Mouse (Mus musculus) midbrain, embryonic 15.5 days (tissue): ENCODE measurements around the gene Arhgdib. TPM values are rescaled to one million over a fixed set of nuclear protein-coding genes. Genes with fewer than 3 reads are reported as not detected.
A peak's percentile ranks its signal among the peaks of the same experiment; 100 is the strongest.
"Not testable (repeated sequence)": the region's sequence is repeated elsewhere in the genome, so short reads cannot be mapped to it uniquely, and the experiment has no call there.

Experiments
- ATAC-seq: fragments of 200-750 bp; cut with Nextera tagmentation; replicated peaks from 2 replicates; pipeline ENCODE4 v1.8.0; 2017; ENCODE audit warnings: moderate TSS enrichment
- H3K27ac ChIP-seq: fragments of 300-500 bp; sonication (generic); 2 replicates; pipeline ENCODE4 v1.5.1; 2015; ENCODE audit warnings: mild to moderate bottlenecking, inconsistent platforms
- H3K27me3 ChIP-seq: fragments of 300-500 bp; sonication (generic); replicated peaks from 2 replicates; pipeline ENCODE4 v1.6.1; 2015; ENCODE audit warnings: inconsistent platforms
- H3K36me3 ChIP-seq: fragments of 300-500 bp; sonication (generic); replicated peaks from 2 replicates; pipeline ENCODE4 v1.6.1; 2015; ENCODE audit warnings: inconsistent platforms
- H3K4me1 ChIP-seq: fragments of 300-500 bp; sonication (generic); 2 replicates; pipeline ENCODE4 v1.6.1; 2015; ENCODE audit warnings: inconsistent platforms
- H3K4me2 ChIP-seq: fragments of 300-500 bp; sonication (generic); 2 replicates; pipeline ENCODE4 v1.6.1; 2015; ENCODE audit warnings: inconsistent platforms, mild to moderate bottlenecking, moderate library complexity
- H3K4me3 ChIP-seq: fragments of 300-500 bp; sonication (generic); 2 replicates; pipeline ENCODE4 v1.5.1; 2015; ENCODE audit warnings: mild to moderate bottlenecking, inconsistent platforms
- H3K9ac ChIP-seq: fragments of 300-500 bp; sonication (generic); 2 replicates; pipeline ENCODE4 v1.6.1; 2015; ENCODE audit warnings: mild to moderate bottlenecking, inconsistent platforms
- H3K9me3 ChIP-seq: fragments of 300-500 bp; sonication (generic); 2 replicates; pipeline ENCODE4 v1.6.1; 2016; ENCODE audit warnings: inconsistent platforms
- WGBS: fragments of 180-500 bp; shearing (Covaris S2); methylation state at CpG from one replicate; pipeline ENCODE4 v1.1.7; 2015; ENCODE audit warnings: mixed read lengths; 5-methylcytosine and 5-hydroxymethylcytosine counted together
- polyA plus RNA-seq: library from polyadenylated mRNA; unstranded; fragments of >200 nt; fragmentation: Nextera tagmentation; extraction: Ambion mirVana; gene quantifications from 2 replicates; pipeline ENCODE4 v1.2.1, GENCODE M21; 2015

Arhgdib gene
- polyA plus RNA-seq: 15.3 and 16.4 TPM in 2 replicates

DNA sequence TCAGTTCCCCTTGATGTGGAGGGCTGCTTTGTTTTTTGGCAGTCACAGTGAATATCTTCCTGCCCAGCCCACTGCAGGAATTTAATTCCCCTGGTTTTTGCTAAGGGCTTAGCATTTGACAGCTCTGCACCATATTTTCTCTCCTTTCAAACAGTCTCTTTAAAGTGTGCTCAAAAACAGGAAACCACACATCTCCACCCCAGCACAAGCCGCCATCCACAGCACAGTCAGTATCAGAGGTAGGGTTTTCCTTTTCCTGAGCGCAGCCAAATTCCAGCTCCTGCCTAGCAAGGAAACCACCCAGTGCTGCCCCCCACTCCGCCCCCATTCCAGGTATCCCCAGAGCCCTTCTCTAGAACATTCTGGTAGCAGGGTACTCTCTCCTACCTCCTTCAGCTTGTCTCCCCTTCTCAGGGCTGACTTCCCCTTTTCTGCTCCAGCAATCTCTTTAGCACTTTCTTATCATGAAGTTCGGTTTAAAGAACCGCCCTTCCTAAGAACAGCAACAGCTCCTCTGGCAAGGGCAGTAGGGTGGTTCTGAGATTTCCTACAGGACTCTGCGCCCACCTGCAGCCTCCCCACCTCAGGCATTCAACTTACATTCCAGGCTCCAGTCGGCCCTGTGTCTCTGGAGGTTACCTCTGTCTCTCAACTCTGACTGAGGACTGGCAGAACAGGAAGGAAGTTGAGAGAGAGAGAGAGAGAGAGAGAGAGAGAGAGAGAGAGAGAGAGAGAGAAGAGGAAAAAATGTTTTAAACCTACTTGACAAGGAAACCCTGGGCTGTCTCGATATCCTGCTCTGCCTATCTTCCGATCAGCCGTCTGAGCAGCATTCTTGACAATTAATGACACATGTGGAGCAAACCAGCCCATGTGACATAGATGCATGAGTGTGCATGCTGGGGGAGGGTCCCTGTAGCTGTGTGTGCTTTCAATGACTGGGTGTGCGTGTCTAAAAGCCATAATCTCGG lies at the start of gene Arhgdib:
TSS of gene Arhgdib (minus strand) at position 849 of the 971 bp plus-strand sequence.
- no peaks in the 10 kb centered on the region for H3K27me3 ChIP-seq
- no peaks in the 10 kb centered on the region for H3K36me3 ChIP-seq
- H3K9ac ChIP-seq: no peak within 1 kb of the TSS
- no peak within 1 kb of the TSS for H3K27ac ChIP-seq
- WGBS: 64% methylated on average over 12 of the region's 12 CpGs
- H3K4me3 ChIP-seq: no peak within 1 kb of the TSS
- H3K4me2 ChIP-seq: no peak within 1 kb of the TSS
- ATAC-seq: no peak
- H3K4me1 ChIP-seq: no peaks in the 10 kb centered on the region
- H3K9me3 ChIP-seq: no peaks in the 10 kb centered on the region

DNA sequence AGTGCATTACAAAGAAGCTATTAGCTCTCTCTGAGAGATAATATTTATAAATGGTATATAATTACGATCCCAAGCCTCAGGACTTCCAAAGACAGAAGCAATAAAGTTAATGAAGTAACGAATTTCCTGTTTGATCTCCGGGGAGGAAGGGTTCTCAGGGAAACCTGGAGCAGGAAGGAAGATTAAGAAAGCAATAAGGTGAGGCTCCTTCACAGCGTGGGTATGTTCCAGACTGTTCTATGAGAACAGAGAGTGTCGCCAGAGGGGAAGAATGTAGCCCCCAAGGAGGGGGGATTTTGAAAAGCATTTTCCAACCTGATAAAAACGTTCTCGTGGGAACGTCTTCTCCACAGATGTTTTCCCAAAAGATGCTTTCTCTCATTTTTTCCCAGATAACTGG lies 48.9 kb upstream of the Arhgdib start:
- Histone ChIP-seq H3K4me1 (no peaks in the 10 kb centered on the region; the same call in 1 of the 2 replicates), H3K27ac (no peak overlapping the region), H3K9ac (no peak overlapping the region), H3K4me2 (no peak overlapping the region), H3K36me3 (no peaks in the 10 kb centered on the region), H3K9me3 (no peaks in the 10 kb centered on the region), H3K4me3 (no peak overlapping the region), H3K27me3 (no peaks in the 10 kb centered on the region)
- WGBS: 69% methylated on average over 8 of the region's 8 CpGs
- ATAC-seq: no peak

DNA sequence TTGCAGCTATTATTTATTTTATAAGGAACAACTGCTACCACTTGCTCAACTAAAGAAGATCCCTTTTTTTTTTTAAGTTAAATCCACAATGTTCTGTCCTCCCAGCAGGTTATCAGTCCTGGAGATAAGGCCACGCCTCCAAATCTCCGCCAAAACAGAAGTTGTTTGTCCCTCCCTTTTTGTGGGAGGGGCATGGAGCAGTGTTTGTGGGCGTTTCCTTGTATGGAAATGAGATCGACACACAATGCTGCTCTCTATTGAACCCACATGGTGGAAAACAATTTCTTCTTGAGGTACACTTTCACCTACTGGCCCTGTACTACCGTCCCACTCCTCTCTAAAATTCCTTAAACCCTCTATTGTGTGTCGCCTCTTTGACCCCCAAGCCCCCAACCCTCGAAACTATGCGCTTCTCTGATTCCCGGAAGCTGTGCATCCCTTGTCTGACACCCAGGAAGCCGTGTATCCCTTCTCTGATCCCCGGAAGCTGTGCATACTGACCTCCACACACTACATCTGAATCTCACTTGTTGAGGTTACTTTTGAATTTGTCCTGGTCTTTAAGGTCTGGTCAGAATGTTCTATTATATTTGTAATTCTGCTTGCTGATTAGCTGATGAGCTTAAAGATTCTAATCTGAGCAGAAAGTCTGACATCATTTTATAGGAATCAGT lies 48.3 kb upstream of the Arhgdib start:
- no peak for ATAC-seq
- Histone ChIP-seq H3K4me3 (no peak overlapping the region), H3K27me3 (no peaks in the 10 kb centered on the region), H3K27ac (no peak overlapping the region), H3K4me2 (no peak overlapping the region), H3K36me3 (no peaks in the 10 kb centered on the region), H3K9ac (no peak overlapping the region), H3K4me1 (no peaks in the 10 kb centered on the region; the same call in 1 of the 2 replicates), H3K9me3 (no peaks in the 10 kb centered on the region)
- 30% methylated on average over 11 of the region's 11 CpGs for WGBS

DNA sequence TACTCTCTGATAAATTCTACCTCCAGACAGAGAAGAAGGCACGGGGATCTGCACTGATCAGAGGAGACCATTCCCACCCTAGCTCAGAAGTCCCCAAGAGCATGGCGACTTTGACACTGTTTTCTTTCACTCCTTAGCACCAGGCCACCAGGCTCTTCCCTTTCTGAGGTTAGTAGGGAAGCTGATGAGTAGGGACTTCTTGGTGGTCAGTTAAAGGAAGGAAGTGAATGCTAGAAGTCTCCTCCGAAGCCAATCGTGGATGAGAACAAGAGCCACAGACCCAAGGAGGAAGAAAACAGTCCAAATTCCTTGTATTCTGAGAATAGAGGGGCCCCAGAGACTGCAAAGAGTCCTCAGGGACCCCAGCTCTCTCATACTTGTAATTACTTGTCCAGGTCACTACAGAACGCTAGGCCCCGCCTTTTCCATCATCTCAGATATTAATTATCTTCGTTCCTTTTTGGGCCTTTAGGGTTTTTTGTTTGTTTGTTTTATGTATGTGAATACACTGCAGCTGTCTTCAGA lies 46.9 kb upstream of the Arhgdib start:
- Histone ChIP-seq H3K9ac (no peak overlapping the region), H3K9me3 (no peaks in the 10 kb centered on the region), H3K27ac (no peak overlapping the region), H3K4me2 (no peak overlapping the region), H3K36me3 (no peaks in the 10 kb centered on the region), H3K4me3 (no peak overlapping the region), H3K4me1 (no peaks in the 10 kb centered on the region; the same call in 1 of the 2 replicates), H3K27me3 (no peaks in the 10 kb centered on the region)
- WGBS: 89% methylated on average over 7 of the region's 7 CpGs
- no peak for ATAC-seq

DNA sequence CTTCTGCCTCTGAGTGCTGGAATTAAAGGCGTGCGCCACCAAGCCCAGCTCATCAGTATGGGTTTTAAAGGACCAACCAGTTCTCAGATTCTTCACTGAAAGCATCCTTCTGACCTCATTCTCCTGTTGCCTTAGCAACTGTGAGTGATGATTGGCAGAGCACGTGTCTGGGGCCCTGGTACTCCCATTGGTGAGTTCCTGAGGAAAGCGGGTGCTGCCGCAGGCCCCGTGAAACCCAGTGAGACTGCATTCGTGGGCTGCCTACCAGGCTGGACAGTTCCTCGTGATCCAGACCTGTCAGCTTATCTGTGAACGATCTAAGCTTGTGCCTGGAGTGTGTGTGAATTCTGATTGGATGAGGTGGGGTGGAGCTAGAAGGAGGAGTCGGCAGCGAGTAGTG lies 45.0 kb upstream of the Arhgdib start:
- no peak overlapping the region for H3K27ac ChIP-seq
- H3K27me3 ChIP-seq: no peaks in the 10 kb centered on the region
- peak; percentile 76 for ATAC-seq
- 49% methylated on average over 11 of the region's 11 CpGs for WGBS
- no peaks in the 10 kb centered on the region for H3K9me3 ChIP-seq
- no peaks in the 10 kb centered on the region for H3K36me3 ChIP-seq
- H3K4me2 ChIP-seq: no peak overlapping the region
- H3K4me3 ChIP-seq: no peak overlapping the region
- no peaks in the 10 kb centered on the region; the same call in 1 of the 2 replicates for H3K4me1 ChIP-seq
- H3K9ac ChIP-seq: no peak overlapping the region

- no peak overlapping the region for H3K9ac ChIP-seq
- H3K27ac ChIP-seq: no peak overlapping the region
- 70% methylated on average over 13 of the region's 13 CpGs for WGBS
- no peaks in the 10 kb centered on the region for H3K9me3 ChIP-seq
- H3K4me2 ChIP-seq: no peak overlapping the region
- no peaks in the 10 kb centered on the region for H3K27me3 ChIP-seq
- H3K4me3 ChIP-seq: no peak overlapping the region
- H3K4me1 ChIP-seq: no peaks in the 10 kb centered on the region; the same call in 1 of the 2 replicates
- ATAC-seq: peak; percentile 58; the same call in 1 of the 2 replicates
- H3K36me3 ChIP-seq: no peaks in the 10 kb centered on the region
Measured at GRCm38 (mm10) chr6:136986019-136986418, 44.3 kb upstream of the Arhgdib start.

DNA sequence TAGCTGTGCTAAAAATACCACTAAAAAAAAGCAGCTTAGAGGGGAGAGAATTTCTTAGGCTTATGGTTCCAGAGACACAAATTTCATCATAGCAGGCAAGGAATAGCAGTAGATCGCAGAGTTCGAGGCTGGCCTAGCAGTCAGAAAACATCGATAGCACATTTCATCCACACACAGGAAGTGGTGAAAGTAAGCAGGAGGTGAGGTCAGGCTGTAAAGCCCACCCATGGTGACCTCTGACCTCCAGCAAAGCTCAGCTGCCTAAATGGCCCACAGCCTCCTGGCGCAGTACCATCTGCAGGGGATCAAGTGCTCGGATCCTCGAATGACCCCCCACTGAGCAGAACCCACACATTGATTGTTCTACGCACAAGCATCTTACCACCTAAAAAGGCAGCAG lies 41.5 kb upstream of the Arhgdib start:
- no peak overlapping the region for H3K4me2 ChIP-seq
- H3K27ac ChIP-seq: no peak overlapping the region
- H3K9me3 ChIP-seq: no peaks in the 10 kb centered on the region
- WGBS: 66% methylated on average over 7 of the region's 7 CpGs
- no peak overlapping the region for H3K9ac ChIP-seq
- peaks cover 4% of the 10 kb centered on the region for H3K4me1 ChIP-seq
- H3K27me3 ChIP-seq: no peaks in the 10 kb centered on the region
- no peak overlapping the region for H3K4me3 ChIP-seq
- H3K36me3 ChIP-seq: no peaks in the 10 kb centered on the region
- ATAC-seq: no peak

DNA sequence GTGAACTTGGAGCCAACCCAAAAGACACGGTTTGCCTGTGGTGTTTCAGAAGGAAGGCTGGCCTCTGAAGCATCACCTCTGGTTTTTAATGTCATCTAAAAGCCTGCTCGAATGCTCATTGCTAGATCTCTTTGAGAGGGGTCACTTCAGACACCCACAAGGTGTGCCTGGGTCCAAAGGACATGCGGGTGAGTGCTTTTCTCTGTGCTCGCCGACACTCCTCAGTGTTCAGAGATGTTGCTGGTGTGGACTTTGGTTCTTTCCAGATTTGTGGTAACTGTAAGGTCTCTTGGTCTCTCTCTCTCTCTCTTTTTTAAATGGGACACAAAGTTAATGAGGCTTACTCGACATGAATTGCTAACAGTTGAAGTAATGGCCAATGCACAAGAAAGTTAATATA lies 40.9 kb upstream of the Arhgdib start:
- Histone ChIP-seq H3K36me3 (no peaks in the 10 kb centered on the region), H3K4me3 (no peak overlapping the region), H3K9ac (no peak overlapping the region), H3K27ac (no peak overlapping the region), H3K4me1 (peaks cover 4% of the 10 kb centered on the region), H3K27me3 (no peaks in the 10 kb centered on the region), H3K4me2 (no peak overlapping the region), H3K9me3 (no peaks in the 10 kb centered on the region)
- ATAC-seq: no peak
- 81% methylated on average over 6 of the region's 6 CpGs for WGBS

DNA sequence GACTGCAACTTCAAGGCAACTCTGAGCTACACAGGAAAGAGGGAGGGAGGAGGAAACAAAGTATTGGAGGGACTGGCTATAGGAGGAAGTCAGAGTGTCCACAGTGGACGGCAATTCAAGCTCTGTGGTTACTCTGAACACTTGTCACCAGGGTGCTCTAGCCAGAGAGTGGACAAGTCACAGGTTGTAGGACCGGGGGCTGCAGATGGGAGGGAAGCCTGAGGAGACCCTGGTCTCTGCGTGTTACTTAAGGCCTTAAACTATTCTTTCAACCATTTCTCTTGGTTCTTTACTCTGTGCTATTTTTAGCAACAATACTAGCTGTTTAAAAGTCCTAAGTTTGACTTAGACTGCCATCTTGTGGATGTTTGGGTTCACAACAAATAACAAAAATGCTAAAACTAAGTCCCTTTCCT lies 38.6 kb upstream of the Arhgdib start:
- no peak overlapping the region for H3K9ac ChIP-seq
- H3K4me1 ChIP-seq: peaks cover 4% of the 10 kb centered on the region
- H3K36me3 ChIP-seq: no peaks in the 10 kb centered on the region
- H3K4me3 ChIP-seq: no peak overlapping the region
- H3K27me3 ChIP-seq: no peaks in the 10 kb centered on the region
- 0 out of 2 replicates have a peak overlapping the region, but pooled peaks have one; percentile 14 for H3K27ac ChIP-seq
- no peaks in the 10 kb centered on the region for H3K9me3 ChIP-seq
- H3K4me2 ChIP-seq: peak overlapping the region; percentile 25; the same call in 1 of the 2 replicates
- peak; percentile 66 for ATAC-seq
- WGBS: 36% methylated on average over 3 of the region's 3 CpGs

- Histone ChIP-seq H3K27me3 (no peaks in the 10 kb centered on the region), H3K9ac (no peak overlapping the region), H3K9me3 (no peaks in the 10 kb centered on the region), H3K36me3 (no peaks in the 10 kb centered on the region), H3K4me1 (peaks cover 4% of the 10 kb centered on the region), H3K4me3 (no peak overlapping the region), H3K4me2 (no peak overlapping the region), H3K27ac (no peak overlapping the region)
- ATAC-seq: no peak
- 86% methylated on average over 23 of the region's 23 CpGs for WGBS
Measured at GRCm38 (mm10) chr6:136979274-136980082, 37.8 kb upstream of the Arhgdib start.

- H3K9me3 ChIP-seq, H3K4me3 ChIP-seq, H3K4me2 ChIP-seq, H3K36me3 ChIP-seq, H3K27me3 ChIP-seq, H3K9ac ChIP-seq, H3K27ac ChIP-seq, ATAC-seq, H3K4me1 ChIP-seq: not testable (repeated sequence)
- 37% methylated on average over 4 of the region's 4 CpGs for WGBS
Measured at GRCm38 (mm10) chr6:136968877-136969276, 27.2 kb upstream of the Arhgdib start.
